Mouse (Mus musculus) brain, adult 2 months (tissue): Measurements from ENCODE around the gene Olfr902.
"Not testable (repeated sequence)": the region's sequence is repeated elsewhere in the genome, so short reads cannot be mapped to it uniquely, and the experiment has no call there.

ENCODE experiments used
- DNase-seq: peaks from one replicate; pipeline ENCODE4 v3.0.0; 2011; ENCODE audit warnings: low read depth, low spot score

Olfr902 gene

DNA sequence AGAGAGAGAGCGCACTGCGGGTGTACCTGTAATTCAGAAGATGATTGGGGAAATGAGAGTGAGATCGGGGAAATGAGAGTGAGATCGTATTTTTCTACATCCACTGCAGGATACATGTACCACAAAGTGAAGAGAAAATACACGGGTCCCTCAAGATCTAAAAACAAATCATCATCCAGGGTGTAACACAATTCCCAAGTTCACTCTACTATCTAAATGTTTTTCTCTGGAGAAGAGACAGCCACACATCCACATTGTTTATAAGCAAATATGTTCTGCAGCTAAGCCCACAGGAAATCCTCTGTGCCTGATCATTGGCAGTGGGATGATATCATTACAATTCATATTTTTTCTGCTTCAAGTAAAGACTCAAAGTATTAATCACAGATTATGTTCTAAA is at the start of gene Olfr902:
Olfr902 (plus strand) TSS at position 301 of the 400 bp plus-strand sequence.
- no peak for DNase-seq

DNA sequence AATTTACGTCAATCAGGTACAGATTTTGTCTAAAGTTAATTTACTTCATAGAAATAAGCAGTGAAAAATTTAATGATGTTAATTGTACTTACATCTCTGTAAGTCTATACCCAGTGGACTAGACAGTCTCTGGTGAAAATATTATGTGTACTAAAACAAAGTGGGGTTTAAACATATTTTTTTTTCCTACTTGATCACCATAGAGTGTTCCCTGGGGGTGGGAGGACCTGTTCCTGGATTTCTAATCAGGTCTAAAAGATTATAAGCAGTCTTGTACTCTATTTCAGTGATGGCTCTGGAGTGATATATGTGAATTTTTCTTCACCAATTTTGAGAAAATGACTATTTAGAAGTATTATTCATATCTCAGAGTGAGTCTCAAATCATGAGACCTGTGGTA is 46.1 kb upstream of the Olfr902 start, which contains the start of gene Olfr147:
Olfr147 (plus strand) TSS at position 301 of the 400 bp plus-strand sequence.
- no peak for DNase-seq

DNA sequence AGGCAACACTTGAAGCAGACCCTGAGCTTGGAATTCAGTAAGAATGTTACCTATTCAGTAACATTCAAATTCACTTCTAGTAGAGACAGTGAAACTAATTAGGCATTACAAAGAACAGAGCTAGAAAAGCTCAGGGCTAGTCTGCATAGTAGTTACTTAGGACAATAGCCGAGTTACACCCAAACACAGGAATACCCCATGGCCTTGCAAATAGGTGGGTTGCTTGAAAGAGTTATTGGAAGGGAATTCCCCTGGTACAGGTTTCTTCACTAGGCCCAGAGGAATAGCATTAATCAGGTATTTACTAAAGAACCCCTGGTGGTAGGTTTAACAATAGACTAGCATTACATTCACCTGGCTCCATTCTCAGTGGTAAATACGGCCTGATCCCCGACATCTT is 40.0 kb upstream of the Olfr902 start:
- not testable (repeated sequence) for DNase-seq

DNA sequence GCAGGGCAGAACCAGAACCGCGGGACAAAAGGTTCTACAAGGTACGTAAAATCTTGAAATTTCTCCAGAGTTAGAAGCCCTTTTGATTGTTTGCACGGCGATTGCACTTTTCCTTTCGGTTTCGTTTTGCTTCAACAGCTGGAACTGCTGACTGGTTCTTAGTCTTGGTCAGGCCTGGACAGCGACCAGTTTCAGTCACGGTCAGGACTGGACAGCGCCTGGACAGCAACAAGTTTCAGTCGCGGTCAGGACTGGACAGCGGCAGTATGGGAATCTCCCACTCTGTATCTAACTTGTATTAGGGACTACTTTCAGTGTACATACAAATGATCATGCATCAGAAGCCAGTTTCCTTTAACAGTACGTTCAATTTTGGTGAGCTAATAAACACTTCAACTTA is 34.0 kb upstream of the Olfr902 start:
- not testable (repeated sequence) for DNase-seq

DNA sequence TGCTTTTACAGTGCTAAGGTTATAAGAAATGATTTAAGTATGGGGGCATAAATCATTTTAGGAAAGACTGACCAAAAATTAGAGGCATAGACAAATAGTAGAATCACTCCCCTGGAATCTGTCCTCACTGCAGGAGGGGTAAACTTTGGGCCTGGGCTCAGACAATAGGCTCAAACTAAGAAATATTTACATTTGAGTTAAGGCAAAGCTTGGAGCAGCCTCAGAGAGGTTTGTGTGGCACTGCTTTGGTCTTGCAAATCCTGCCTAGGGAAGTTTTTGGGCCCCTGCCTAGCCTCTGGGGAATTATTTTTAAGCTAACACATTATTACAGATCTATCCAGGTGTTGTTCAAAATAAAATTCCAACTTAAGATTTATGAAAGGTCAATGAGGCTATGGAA is 23.7 kb upstream of the Olfr902 start:
- DNase-seq = no peak

DNA sequence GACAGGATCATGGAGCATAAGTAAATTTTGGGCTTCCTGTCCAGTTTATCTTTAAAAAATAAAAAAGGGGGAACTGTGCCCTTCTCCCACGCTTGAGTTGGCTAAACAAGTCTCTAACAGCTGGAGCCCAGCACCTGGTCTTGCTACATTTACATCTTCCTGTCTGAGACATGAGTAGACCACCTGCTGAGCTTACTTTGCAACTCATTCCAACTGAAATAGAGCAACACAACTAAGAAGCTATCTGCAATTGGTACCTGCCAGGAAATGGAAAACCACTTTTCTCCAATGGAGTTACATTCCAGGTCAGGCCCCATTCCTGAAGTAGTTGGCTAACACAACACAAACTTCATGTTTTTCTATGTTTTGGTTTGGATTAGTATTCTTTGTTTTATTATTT is 20.4 kb upstream of the Olfr902 start:
- no peak for DNase-seq

DNA sequence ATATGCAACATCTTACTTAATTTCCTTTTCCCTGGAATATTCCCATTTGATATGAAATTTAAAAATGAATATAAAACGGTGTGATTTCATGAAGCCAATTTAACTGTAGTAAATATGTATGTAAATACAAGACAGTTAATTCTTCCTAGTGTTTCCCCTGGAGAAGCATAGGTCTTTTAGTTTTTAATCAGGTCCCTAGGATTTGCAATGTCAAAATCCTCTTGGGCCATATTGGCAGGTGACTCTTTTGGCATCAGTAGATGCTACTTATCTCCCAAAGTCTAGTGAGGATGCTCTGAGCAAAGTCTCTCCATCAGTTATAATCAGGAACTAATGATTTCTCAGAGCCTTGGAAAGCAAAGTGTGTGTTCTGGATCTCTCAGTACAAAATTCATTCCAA is 18.3 kb upstream of the Olfr902 start, which contains the start of gene Olfr901:
Olfr901 (plus strand) TSS at position 301 of the 400 bp plus-strand sequence.
- no peak for DNase-seq

DNA sequence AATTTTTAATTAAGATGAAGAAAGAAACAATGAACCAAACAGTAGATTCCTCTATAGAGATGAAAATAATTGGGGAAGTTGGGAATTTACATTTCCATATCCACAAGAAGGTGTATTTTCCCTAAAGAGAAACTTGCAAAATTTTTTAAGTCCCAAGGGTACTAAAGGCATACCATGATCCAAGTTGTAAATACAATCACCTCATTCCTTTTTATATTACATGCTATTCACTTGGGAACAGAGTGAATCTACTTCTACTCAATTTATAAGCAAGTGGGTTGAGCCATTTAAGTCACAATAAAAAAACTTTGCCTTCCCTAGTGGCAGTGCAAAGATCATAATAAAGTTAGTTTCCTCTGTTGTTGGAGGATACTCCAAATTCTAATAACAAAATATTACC is 15.4 kb downstream of the Olfr902 start, which contains the start of gene Olfr904:
Olfr904 (plus strand) TSS at position 301 of the 400 bp plus-strand sequence.
- no peak for DNase-seq

DNA sequence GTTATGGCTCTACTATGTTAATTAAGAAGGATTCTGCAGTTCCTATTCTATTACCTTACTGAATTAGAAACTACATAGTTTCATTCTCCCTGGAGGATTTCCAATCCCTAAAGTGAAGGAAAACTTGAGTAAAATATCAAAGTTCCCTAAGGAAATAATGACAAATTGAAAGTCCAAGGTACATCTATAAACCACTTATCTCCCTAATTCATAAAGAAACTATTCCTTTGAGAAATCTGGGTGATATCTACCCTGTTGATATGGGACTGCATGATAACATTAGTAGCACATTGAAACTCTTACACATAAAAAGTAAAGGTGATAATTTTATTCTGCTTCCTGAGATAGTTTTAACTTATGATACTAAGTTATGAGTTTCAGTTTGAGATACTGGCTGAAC is 23.4 kb downstream of the Olfr902 start, which contains the start of gene Olfr905:
Olfr905 (plus strand) TSS at position 301 of the 400 bp plus-strand sequence.
- no peak for DNase-seq

DNA sequence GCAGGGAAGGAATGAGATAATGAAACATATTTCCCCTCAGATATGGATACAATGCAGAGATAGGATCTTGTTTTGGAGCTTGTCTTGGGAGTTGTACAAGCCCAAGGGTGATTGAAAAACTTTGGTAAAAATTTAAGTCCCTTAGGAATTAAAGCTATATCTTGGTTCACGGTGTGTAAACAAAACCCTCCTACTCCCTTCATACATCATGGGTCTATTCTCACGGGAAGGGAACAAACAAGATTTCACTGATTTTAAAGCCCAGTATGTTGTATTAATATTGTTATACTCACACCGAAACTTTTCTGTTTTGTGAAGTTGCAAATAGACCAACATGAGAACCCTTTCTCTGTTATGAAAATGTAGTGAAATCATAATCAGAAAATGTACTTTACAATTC is 39.3 kb downstream of the Olfr902 start, which contains the start of gene Olfr906:
Olfr906 (plus strand) TSS at position 301 of the 400 bp plus-strand sequence.
- DNase-seq = no peak

DNA sequence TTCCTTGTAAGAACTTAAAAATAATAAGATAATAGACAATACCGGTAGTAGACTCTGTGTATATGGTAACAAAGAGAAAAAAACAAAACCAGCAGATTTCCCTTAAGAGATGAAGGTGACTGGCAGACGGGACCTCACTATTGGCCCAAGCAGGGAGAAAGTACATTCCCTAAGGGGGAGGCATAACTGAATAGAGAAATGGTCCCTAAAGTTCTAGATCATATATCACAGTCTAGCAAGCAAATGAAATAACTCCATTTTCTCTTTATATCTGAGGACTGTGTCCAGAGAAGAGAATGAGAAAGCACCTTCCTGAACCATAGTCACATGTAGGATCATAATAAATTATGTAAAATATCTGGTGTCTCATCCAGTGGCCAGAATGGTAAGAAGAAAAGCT is 48.0 kb downstream of the Olfr902 start, which contains the start of gene Olfr907:
Olfr907 (plus strand) TSS at position 301 of the 400 bp plus-strand sequence.
- no peak for DNase-seq
